Mouse (Mus musculus): Measurements from ENCODE around the gene Stt3a.

Stt3a gene

GRCm38 (mm10) chr9:36707304-36707703, 60.2 kb downstream of the Stt3a start:
- DNase-seq = no peak

DNA sequence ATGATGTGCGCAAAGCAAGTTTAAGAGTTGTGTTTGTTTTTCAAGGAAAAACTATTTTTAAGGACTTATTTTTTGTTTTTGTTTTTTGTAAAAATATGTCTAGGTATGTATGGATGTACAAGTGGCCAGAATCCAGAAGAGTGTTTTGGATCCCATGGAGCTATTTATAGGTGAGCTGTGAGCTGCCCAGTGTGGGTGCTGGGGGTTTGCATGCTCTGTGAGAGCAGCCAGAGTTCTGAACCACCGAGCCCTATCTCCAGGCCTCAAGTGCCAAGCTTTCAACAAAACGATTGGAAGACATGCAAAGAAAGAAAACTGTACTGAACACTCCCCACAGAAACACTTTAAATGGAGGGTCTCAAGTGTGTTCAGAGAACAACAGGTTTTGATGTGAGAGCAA, 61.6 kb downstream of the Stt3a start:
- DNase-seq = no peak

- no peak for DNase-seq
Measured at GRCm38 (mm10) chr9:36694276-36694675, 73.2 kb downstream of the Stt3a start.

DNA sequence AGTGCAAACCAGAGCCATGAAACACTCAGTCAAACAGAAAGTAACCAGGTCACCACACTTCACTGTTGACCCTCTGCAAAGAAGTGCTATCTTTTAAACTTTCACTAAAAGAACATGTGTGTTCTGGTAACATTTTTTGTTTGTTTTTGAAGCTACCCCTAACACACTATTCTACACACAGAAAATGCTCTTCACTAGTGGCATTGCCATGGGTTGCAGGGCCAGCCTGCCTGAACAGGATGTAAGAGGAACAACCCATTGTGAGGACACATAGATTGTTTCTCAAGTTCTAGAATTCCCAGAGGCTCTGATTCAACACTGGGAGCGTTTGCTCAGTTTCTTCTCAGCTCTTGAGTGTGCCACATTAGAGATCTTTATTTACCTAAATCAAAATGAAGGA, 74.6 kb downstream of the Stt3a start, which contains the start of gene Acrv1:
Acrv1 (plus strand) TSS at position 301 of the 400 bp plus-strand sequence.
- no peak for DNase-seq

DNA sequence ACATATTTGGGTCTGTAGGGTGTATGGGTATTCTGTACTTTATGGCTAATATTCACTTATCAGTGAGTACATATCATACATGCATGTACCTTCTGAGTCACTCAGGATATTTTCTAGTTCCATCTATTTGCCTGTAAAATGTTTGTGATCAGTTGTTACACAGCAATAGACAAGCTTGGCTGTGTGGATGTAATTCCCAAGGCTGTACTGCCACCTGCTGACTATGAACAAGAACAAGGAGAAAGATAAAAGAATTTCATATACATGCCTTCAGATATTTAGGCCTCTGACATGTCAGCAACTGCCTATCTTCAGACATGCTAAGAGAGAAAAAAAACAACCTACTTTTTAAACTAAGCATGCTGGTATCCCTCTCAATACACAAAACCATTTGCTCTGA, 80.2 kb downstream of the Stt3a start:
- no peak for DNase-seq

DNA sequence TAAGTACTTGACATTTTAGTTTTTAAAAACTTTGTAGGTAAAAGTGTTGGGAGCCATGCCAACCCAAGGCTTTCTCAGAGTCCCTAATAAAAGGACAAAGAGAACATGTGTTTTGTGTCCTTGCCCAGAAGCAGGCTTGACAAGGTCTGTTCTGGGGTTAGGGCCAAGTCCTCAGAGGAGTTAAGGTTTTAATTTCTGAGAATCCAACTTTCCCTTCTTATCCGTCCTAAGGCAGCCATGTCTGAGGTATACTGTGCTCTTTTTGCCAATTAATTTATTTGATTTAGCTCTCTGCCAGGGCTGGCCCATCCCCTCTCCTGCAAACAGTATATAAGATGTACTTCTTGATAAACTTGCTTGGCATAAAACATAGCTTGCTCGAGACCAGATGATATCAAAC, 86.1 kb downstream of the Stt3a start:
- DNase-seq = no peak

All from thymus, postnatal 4 days (tissue).